In genomic region chr19:45807732-45808131, GRCm38 (mm10) we compare ENCODE assay signal across 21 mouse cellular contexts. TPM values are rescaled to one million over a fixed set of nuclear protein-coding genes. Genes with fewer than 3 reads are reported as not detected.
"Had no signal": no experiment of that assay in that cellular context is flagged by ENCODE, and none has a peak within 500 bp of the region (broad histone marks: within the 10 kb centered on the region; RNA-seq: fewer than 3 reads in every experiment).

No protein-coding gene starts in this region.

- H3K4me3 ChIP-seq: limb, embryonic 12.5 days; limb, embryonic 15.5 days; liver, embryonic 12.5 days; liver, embryonic 15.5 days; lung, embryonic 15.5 days; midbrain, embryonic 12.5 days; midbrain, embryonic 15.5 days; neural tube, embryonic 13.5 days; stomach, embryonic 15.5 days had no signal

- H3K27me3 ChIP-seq: lung, embryonic 15.5 days; midbrain, embryonic 15.5 days; neural tube, embryonic 13.5 days; stomach, embryonic 15.5 days had no signal

- H3K4me2 ChIP-seq: limb, embryonic 12.5 days; limb, embryonic 15.5 days; liver, embryonic 12.5 days; liver, embryonic 15.5 days; lung, embryonic 15.5 days; midbrain, embryonic 12.5 days; midbrain, embryonic 15.5 days; neural tube, embryonic 13.5 days; stomach, embryonic 15.5 days had no signal

- H3K9me3 ChIP-seq: limb, embryonic 12.5 days; limb, embryonic 15.5 days; liver, embryonic 12.5 days; liver, embryonic 15.5 days; lung, embryonic 15.5 days; midbrain, embryonic 12.5 days; midbrain, embryonic 15.5 days; neural tube, embryonic 13.5 days; stomach, embryonic 15.5 days had no signal

- H3K36me3 ChIP-seq: limb, embryonic 12.5 days; limb, embryonic 15.5 days; liver, embryonic 12.5 days; liver, embryonic 15.5 days; lung, embryonic 15.5 days; midbrain, embryonic 12.5 days; midbrain, embryonic 15.5 days; neural tube, embryonic 13.5 days; stomach, embryonic 15.5 days had no signal

- H3K9ac ChIP-seq: limb, embryonic 12.5 days; limb, embryonic 15.5 days; liver, embryonic 12.5 days; liver, embryonic 15.5 days; lung, embryonic 15.5 days; midbrain, embryonic 12.5 days; midbrain, embryonic 15.5 days; neural tube, embryonic 13.5 days; stomach, embryonic 15.5 days had no signal

- DNase-seq: kidney, adult 18-20 months; kidney, adult 9 months; kidney, postnatal 14 days; kidney, postnatal 4 days; left cerebral cortex, postnatal 4 days; lung, adult 18-20 months; lung, postnatal 14 days; retina, postnatal 1 day; right cerebral cortex, postnatal 25 days; spleen, adult 18-20 months; thymus, postnatal 25 days had no signal

- ATAC-seq: liver, embryonic 12.5 days; midbrain, embryonic 15.5 days had no signal

- H3K27ac ChIP-seq: limb, embryonic 12.5 days; limb, embryonic 15.5 days; liver, embryonic 12.5 days; liver, embryonic 15.5 days; lung, embryonic 15.5 days; macrophage; midbrain, embryonic 12.5 days; midbrain, embryonic 15.5 days; neural tube, embryonic 13.5 days; stomach, embryonic 15.5 days had no signal

RNA-seq across cellular contexts. Expression of gene Kcnip2, which starts 8.1 kb away (rescaled TPM):
- polyA plus RNA-seq: macrophage had no signal
